Mouse (Mus musculus) embryonic fibroblast, embryonic 13.5 days (primary cell): ENCODE results near the gene Mt1.

Experiments
- CTCF ChIP-seq: IDR thresholded peaks from 2 replicates; pipeline ENCODE4 v1.5.1; 2011; ENCODE audit warnings: mild to moderate bottlenecking, control low read depth, low read length, moderate library complexity, borderline replicate concordance; ENCODE audit not compliant: insufficient read depth
- POLR2A ChIP-seq: IDR thresholded peaks from 2 replicates; pipeline ENCODE4 v1.6.1; 2011; ENCODE audit warnings: low read depth, mild to moderate bottlenecking, control low read depth, low read length, moderate library complexity

GRCm38 (mm10) chr8:94140266-94140795 lies 38.6 kb upstream of the Mt1 start:
- TF ChIP-seq CTCF (no peak), POLR2A (no peak)
